Mouse (Mus musculus) kidney, adult 8-10 months (tissue): ENCODE data around the gene Gm3402.
"Not testable (repeated sequence)": the region's sequence is repeated elsewhere in the genome, so short reads cannot be mapped to it uniquely, and the experiment has no call there.

Source experiments
- DNase-seq, 2 experiments: peaks; one replicate each; pipeline ENCODE4 v3.0.0; 2022

The Gm3402 gene

DNA sequence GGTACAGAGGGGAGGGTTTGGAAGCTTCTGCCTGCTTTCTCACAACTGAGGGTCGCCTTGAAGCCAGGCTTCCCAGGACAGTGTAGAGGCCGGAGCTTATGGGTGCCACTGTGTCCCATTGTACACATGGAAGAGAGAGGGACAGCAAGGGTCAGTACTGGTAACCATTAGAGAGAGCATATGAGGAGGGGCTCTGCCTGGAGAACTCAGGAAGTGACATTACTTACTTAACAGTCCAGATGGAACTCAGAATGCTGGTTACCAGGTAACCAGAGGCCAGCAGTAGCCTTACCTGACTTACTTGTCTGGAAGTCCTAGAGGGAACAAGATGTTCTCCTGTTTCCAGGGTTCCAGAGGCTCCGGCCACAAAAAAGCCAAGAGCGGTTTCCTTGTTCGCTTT is at the start of gene Gm3402:
Gene Gm3402 (plus strand): TSS at position 301 of the 400 bp plus-strand sequence.
- DNase-seq = not testable (repeated sequence)

DNA sequence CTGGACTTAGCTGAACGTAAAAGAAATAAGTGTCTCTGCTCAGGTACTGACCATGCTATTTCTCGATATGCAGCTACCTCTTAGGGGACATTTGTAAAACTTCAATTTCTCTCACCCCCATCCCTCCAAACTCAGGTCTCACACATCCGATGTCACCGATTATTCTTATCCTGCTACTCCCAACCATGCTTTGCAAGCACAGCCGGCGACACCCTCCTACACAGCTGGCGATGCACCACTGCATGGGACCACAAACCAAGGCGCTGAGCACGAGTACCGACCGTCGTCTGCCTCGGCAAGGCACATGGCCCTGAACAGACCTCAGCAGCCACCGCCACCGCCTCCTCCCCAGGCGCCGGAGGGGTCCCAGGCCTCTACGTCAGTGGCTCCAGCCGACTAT is 47.3 kb upstream of the Gm3402 start:
- DNase-seq = no peak

DNA sequence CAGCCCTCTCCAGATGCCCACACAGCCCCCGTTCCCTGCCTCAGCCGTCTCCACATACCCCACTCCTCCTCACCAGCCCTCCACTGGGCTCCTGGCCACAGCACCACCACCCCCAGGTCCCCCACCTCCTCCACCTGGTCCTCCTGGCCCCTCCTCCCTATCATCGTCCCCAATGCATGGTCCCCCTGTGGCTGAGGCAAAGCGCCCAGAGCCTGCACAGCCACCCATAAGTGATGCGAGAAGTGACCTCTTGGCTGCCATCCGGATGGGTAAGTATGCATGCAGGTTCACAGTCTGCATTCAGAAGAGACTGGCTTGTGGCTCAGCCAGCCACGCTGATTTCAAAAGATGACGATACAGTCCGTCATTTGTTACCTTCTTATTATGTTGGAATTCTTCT is 45.6 kb upstream of the Gm3402 start:
- DNase-seq = peak in 1 of 2 experiments; percentile 22

DNA sequence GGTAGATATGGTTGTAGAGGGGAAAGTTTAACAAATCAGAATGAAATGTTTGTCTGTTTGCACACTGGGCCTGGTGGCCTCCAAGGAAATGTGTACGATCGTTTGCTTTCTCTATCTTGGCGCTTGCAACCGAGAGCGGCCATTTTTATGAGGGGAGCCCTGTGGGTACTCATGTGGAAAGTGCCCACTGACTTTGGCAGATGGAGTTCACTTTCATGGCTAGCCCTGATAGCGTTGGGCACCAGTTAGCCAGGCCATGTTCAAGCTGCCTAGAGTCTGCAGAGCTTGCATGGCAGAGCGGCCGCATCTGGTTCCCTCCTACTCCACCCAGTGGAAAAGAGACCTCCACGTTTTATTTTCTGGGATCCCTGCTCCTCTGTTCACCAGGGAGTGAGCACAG is 43.1 kb upstream of the Gm3402 start:
- DNase-seq = no peak

DNA sequence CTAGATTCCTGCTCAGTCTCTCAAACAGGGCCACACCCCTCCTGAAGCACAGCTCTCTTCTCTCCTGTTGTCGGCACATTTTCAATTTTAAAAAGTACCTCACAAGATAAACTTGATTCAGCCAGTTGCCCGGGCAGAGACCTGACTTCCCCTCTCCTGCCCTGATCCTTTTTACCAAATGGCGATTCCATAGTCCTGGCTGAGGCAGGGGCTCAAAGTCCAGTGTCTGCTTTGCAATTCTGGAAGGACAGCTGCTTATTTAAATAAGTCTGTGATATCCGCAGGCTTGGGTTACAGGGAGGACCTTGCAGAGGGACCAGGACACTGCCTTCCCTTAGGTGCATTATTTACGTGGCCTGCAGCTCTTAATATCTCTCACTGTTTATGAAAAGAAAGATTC is 42.6 kb upstream of the Gm3402 start:
- DNase-seq = peak; percentile 19 to 50

DNA sequence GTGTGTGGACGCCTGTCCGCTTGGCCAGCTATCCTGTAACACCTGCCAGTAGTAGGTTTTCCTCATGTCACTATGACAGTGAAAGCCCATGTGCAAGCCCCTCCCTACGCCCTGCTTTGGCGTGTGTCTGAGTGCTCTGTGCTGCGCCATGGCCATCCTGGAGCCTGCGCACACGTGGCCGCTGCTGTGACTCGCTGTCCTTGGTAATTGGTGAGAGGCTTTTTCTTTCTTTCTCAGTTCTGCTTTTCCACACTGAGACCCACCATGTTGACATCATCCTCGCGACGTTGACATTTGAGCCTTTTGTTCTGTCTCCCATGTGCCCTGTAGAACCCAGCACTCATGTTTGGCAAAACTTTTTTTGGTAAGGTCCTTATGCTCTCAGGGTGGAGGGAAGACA is 42.1 kb upstream of the Gm3402 start:
- DNase-seq = no peak

DNA sequence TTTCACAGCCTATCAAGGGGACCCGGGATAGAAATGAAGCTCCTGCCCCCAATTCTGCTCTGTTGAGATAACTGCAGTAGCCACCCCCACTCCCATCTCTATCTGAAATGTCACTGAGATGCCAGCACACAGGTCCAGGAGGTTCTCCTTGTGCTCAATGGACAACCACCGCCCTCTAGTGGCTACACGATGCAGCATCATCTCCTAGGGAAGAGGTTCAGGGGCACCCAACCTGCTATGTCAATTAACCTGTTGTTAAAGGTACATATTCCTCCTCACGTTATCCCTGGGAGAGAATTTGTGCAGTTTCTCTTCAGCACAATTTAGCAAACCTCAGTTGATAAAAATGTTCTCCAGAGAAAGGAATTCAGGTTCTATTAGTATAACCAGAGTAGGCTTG is 34.4 kb upstream of the Gm3402 start:
- DNase-seq = peak in 1 of 2 experiments; percentile 49

DNA sequence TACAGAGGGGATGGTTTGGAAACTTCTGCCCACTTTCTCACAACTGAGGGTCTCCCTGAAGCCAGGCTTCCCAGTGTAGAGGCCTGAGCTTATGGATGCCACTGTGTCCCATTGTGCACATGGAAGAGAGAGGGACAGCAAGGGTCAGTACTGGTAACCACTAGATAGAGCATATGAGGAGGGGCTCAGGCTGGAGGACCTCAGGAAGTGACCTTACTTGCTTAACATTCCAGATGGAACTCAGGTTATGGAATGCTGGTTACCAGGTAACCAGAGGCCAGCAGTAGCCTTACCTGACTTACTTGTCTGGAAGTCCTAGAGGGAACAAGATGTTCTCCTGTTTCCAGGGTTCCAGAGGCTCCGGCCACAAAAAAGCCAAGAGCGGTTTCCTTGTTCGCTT is 32.3 kb upstream of the Gm3402 start, which contains the start of gene Gm6408:
Gene Gm6408 (plus strand): TSS at position 301 of the 400 bp plus-strand sequence.
- DNase-seq = not testable (repeated sequence)

DNA sequence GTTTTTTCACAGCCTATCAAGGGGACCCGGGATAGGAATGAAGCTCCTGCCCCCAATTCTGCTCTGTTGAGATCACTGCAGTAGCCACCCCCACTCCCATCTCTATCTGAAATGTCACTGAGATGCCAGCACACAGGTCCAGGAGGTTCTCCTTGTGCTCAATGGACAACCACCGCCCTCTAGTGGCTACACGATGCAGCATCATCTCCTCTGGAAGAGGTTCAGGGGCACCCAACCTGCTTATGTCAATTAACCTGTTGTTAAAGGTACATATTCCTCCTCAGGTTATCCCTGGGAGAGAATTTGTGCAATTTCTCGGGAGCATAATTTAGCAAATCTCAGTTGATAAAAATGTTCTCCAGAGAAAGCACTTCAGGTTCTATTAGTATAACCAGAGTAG is 25.0 kb upstream of the Gm3402 start:
- DNase-seq = peak in 1 of 2 experiments; percentile 51

DNA sequence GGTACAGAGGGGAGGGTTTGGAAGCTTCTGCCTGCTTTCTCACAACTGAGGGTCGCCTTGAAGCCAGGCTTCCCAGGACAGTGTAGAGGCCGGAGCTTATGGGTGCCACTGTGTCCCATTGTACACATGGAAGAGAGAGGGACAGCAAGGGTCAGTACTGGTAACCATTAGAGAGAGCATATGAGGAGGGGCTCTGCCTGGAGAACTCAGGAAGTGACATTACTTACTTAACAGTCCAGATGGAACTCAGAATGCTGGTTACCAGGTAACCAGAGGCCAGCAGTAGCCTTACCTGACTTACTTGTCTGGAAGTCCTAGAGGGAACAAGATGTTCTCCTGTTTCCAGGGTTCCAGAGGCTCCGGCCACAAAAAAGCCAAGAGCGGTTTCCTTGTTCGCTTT is 22.9 kb upstream of the Gm3402 start, which contains the start of gene Gm6370:
Gene Gm6370 (plus strand): TSS at position 301 of the 400 bp plus-strand sequence.
- DNase-seq = not testable (repeated sequence)

DNA sequence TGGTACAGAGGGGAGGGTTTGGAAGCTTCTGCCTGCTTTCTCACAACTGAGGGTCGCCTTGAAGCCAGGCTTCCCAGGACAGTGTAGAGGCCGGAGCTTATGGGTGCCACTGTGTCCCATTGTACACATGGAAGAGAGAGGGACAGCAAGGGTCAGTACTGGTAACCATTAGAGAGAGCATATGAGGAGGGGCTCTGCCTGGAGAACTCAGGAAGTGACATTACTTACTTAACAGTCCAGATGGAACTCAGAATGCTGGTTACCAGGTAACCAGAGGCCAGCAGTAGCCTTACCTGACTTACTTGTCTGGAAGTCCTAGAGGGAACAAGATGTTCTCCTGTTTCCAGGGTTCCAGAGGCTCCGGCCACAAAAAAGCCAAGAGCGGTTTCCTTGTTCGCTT is 11.8 kb upstream of the Gm3402 start, which contains the start of gene 4930449I24Rik:
Gene 4930449I24Rik (plus strand): TSS at position 301 of the 400 bp plus-strand sequence.
- not testable (repeated sequence) for DNase-seq

DNA sequence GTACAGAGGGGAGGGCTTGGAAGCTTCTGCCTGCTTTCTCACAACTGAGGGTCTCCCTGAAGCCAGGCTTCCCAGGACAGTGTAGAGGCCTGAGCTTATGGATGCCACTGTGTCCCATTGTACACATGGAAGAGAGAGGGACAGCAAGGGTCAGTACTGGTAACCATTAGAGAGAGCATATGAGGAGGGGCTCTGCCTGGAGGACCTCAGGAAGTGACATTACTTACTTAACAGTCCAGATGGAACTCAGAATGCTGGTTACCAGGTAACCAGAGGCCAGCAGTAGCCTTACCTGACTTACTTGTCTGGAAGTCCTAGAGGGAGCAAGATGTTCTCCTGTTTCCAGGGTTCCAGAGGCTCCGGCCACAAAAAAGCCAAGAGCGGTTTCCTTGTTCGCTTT is 11.6 kb downstream of the Gm3402 start, which contains the start of gene Gm3404:
Gene Gm3404 (plus strand): TSS at position 301 of the 400 bp plus-strand sequence.
- not testable (repeated sequence) for DNase-seq

DNA sequence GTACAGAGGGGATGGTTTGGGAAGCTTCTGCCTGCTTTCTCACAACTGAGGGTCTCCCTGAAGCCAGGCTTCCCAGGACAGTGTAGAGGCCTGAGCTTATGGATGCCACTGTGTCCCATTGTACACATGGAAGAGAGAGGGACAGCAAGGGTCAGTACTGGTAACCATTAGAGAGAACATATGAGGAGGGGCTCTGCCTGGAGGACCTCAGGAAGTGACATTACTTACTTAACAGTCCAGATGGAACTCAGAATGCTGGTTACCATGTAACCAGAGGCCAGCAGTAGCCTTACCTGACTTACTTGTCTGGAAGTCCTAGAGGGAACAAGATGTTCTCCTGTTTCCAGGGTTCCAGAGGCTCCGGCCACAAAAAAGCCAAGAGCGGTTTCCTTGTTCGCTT is 23.4 kb downstream of the Gm3402 start, which contains the start of gene Gm3409:
Gene Gm3409 (plus strand): TSS at position 301 of the 400 bp plus-strand sequence.
- DNase-seq = not testable (repeated sequence)

DNA sequence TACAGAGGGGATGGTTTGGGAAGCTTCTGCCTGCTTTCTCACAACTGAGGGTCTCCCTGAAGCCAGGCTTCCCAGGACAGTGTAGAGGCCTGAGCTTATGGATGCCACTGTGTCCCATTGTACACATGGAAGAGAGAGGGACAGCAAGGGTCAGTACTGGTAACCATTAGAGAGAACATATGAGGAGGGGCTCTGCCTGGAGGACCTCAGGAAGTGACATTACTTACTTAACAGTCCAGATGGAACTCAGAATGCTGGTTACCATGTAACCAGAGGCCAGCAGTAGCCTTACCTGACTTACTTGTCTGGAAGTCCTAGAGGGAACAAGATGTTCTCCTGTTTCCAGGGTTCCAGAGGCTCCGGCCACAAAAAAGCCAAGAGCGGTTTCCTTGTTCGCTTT is 41.9 kb downstream of the Gm3402 start, which contains the start of gene Gm3415:
Gene Gm3415 (plus strand): TSS at position 301 of the 400 bp plus-strand sequence.
- DNase-seq = not testable (repeated sequence)

DNA sequence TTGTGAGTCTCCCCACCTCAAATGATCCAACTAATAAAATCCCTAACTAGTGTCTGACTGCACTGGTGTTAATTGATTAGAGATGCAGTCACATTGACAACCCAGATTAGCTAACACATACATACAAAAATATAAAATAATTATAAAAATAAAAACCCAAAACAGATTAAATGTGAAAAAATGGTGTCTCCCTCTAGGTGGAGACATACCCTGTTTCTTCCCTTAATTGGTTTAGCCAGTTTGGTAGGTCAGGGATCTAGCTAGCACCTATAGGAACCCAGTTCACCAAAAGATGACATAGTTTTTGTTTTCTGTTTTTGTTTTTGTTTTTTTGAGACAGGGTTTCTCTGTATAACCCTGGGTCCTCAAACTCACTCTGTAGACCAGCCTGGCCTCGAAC is 50.3 kb downstream of the Gm3402 start:
- no peak for DNase-seq
